Mouse (Mus musculus) bone marrow macrophage, adult 2 months (primary cell): ENCODE results near the gene Bard1.

Source experiments
- CTCF ChIP-seq: IDR thresholded peaks from 2 replicates; pipeline ENCODE4 v1.5.1; 2012; ENCODE audit warnings: low read depth, mild to moderate bottlenecking, low read length, moderate library complexity
- POLR2A ChIP-seq: IDR thresholded peaks from 2 replicates; pipeline ENCODE4 v1.6.1; 2012; ENCODE audit warnings: mild to moderate bottlenecking, low read depth, low read length, borderline replicate concordance

DNA sequence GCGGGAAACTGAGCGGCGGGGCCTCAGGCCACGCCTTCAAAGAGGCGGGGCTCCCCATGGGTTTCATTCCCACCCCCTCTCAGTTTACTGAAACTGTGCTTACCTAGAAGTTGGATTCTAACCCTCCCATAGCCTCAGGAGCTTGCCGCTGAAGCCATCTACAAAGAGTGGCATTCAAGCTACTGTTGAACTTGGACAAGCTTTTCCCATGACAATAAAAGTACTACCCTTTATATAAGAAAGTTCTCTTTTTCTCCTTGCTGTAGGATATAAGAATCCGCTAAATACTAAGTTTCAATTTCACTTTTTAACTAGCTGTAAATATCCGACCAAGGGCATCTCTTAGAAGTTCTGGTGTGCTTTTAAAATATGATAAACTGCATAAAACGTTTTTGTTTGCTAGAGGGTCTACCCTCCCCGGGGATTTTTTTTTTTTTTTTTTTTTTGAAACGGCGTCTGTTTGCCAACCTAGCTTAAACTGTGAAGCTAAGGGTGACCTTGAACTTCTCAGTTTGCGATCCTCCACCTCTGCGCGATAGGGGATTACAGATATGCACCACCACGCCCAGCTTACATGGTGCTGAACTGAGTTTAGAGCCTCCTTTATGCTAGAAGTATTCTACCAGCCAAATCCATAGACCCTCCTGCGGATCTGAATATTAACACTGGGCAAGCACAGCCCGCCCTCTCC, 373 bp upstream of the Bard1 start:
- TF ChIP-seq CTCF (no peak), POLR2A (no peak)
